Mouse (Mus musculus) hindbrain, embryonic 16.5 days (tissue): ENCODE results near the gene Ccdc169. TPM values are rescaled to one million over a fixed set of nuclear protein-coding genes. Genes with fewer than 3 reads are reported as not detected.

ENCODE experiments used
- ATAC-seq: fragments of 200-750 bp; cut with Nextera tagmentation; 2 replicates; pipeline ENCODE4 v1.8.0; 2017; ENCODE audit warnings: moderate TSS enrichment, moderate library complexity
- H3K27ac ChIP-seq: fragments of 300-500 bp; sonication (generic); 2 replicates; pipeline ENCODE4 v1.5.1; 2014; ENCODE audit warnings: low read depth, mild to moderate bottlenecking, control low read depth, low read length, moderate library complexity
- H3K27me3 ChIP-seq: fragments of 300-500 bp; sonication (generic); replicated peaks from 2 replicates; pipeline ENCODE4 v1.6.1; 2014; ENCODE audit warnings: low read length; ENCODE audit not compliant: control insufficient read depth, insufficient read depth
- H3K36me3 ChIP-seq: fragments of 300-500 bp; sonication (generic); 2 replicates; pipeline ENCODE4 v1.6.1; 2014; ENCODE audit warnings: mild to moderate bottlenecking, low read length, moderate library complexity, mixed read lengths; ENCODE audit not compliant: control insufficient read depth, insufficient read depth
- H3K4me1 ChIP-seq: fragments of 300-500 bp; sonication (generic); 2 replicates; pipeline ENCODE4 v1.6.1; 2014; ENCODE audit warnings: low read depth, low read length; ENCODE audit not compliant: control insufficient read depth, insufficient read depth
- H3K4me2 ChIP-seq: fragments of 300-500 bp; sonication (generic); 2 replicates; pipeline ENCODE4 v1.6.1; 2014; ENCODE audit warnings: mild to moderate bottlenecking, low read length, control low read depth, moderate library complexity
- H3K4me3 ChIP-seq: fragments of 300-500 bp; sonication (generic); 2 replicates; pipeline ENCODE4 v1.5.1; 2014; ENCODE audit warnings: mild to moderate bottlenecking, low read length, control low read depth, moderate library complexity
- H3K9ac ChIP-seq: fragments of 300-500 bp; sonication (generic); 2 replicates; pipeline ENCODE4 v1.6.1; 2014; ENCODE audit warnings: low read depth, mild to moderate bottlenecking, control low read depth, low read length, moderate library complexity
- H3K9me3 ChIP-seq: fragments of 300-500 bp; sonication (generic); 2 replicates; pipeline ENCODE4 v1.6.1; 2014; ENCODE audit warnings: mild to moderate bottlenecking, low read length, moderate library complexity; ENCODE audit not compliant: control insufficient read depth
- WGBS: fragments of 180-500 bp; shearing (Covaris S2); extraction: QIAGEN DNeasy Blood & Tissue Kit; methylation state at CpG from one replicate; pipeline ENCODE4 v1.1.7; 2014; 5-methylcytosine and 5-hydroxymethylcytosine counted together
- polyA plus RNA-seq: library from polyadenylated mRNA; unstranded; fragments of >200 nt; fragmentation: Nextera tagmentation; extraction: Ambion mirVana; gene quantifications from 2 replicates; pipeline ENCODE4 v1.2.1, GENCODE M21; 2015

Gene Ccdc169
- 0.09 TPM in 1 of 2 replicates, not detected in the other for polyA plus RNA-seq

- no peak for ATAC-seq
- no peaks in the 10 kb centered on the region for H3K27me3 ChIP-seq
- H3K4me1 ChIP-seq, result no peaks in the 10 kb centered on the region
- no peak within 1 kb of the TSS for H3K27ac ChIP-seq
- no peak within 1 kb of the TSS for H3K4me2 ChIP-seq
- H3K9ac ChIP-seq, result no peak within 1 kb of the TSS
- H3K36me3 ChIP-seq, result peaks cover 6% of the 10 kb centered on the region
- H3K4me3 ChIP-seq, result no peak within 1 kb of the TSS
- no peaks in the 10 kb centered on the region for H3K9me3 ChIP-seq
Measured at GRCm38 (mm10) chr3:55137039-55137438, at the start of gene Ccdc169. Ccdc169 (plus strand) TSS chr3:55137339.

- Histone ChIP-seq H3K9ac (no peak overlapping the region), H3K27me3 (no peaks in the 10 kb centered on the region), H3K4me3 (no peak overlapping the region), H3K4me1 (no peaks in the 10 kb centered on the region), H3K9me3 (no peaks in the 10 kb centered on the region), H3K4me2 (no peak overlapping the region), H3K27ac (no peak overlapping the region), H3K36me3 (no peaks in the 10 kb centered on the region)
- 60% methylated on average over 4 of the region's 4 CpGs for WGBS
- ATAC-seq, result no peak; the same call in 1 of the 2 replicates
Measured at GRCm38 (mm10) chr3:55087360-55087759, 49.8 kb upstream of the Ccdc169 start.

- Histone ChIP-seq H3K9ac (no peak overlapping the region), H3K4me2 (no peak overlapping the region), H3K4me1 (no peaks in the 10 kb centered on the region), H3K36me3 (no peaks in the 10 kb centered on the region), H3K4me3 (no peak overlapping the region), H3K9me3 (no peaks in the 10 kb centered on the region), H3K27me3 (no peaks in the 10 kb centered on the region), H3K27ac (no peak overlapping the region)
- no peak for ATAC-seq
- WGBS, result 77% methylated on average over 4 of the region's 4 CpGs
Measured at GRCm38 (mm10) chr3:55088359-55088758, 48.8 kb upstream of the Ccdc169 start.

- Histone ChIP-seq H3K27me3 (no peaks in the 10 kb centered on the region), H3K27ac (no peak overlapping the region), H3K9ac (no peak overlapping the region), H3K4me1 (no peaks in the 10 kb centered on the region), H3K4me2 (no peak overlapping the region), H3K4me3 (no peak overlapping the region), H3K9me3 (no peaks in the 10 kb centered on the region), H3K36me3 (no peaks in the 10 kb centered on the region)
- 80% methylated on average over 3 of the region's 3 CpGs for WGBS
- ATAC-seq, result no peak
Measured at GRCm38 (mm10) chr3:55088843-55089242, 48.3 kb upstream of the Ccdc169 start.

- WGBS, result 74% methylated on average over 4 of the region's 4 CpGs
- H3K4me2 ChIP-seq, result no peak overlapping the region
Measured at GRCm38 (mm10) chr3:55089291-55089690, 47.8 kb upstream of the Ccdc169 start.

GRCm38 (mm10) chr3:55093161-55093560 is 44.0 kb upstream of the Ccdc169 start:
- H3K4me2 ChIP-seq, result no peak overlapping the region
- no peak overlapping the region for H3K9ac ChIP-seq
- no peaks in the 10 kb centered on the region for H3K36me3 ChIP-seq
- H3K9me3 ChIP-seq, result no peaks in the 10 kb centered on the region
- H3K27ac ChIP-seq, result no peak overlapping the region
- WGBS, result 81% methylated on average over 1 of the region's 1 CpGs
- H3K27me3 ChIP-seq, result no peaks in the 10 kb centered on the region
- no peak for ATAC-seq
- H3K4me3 ChIP-seq, result no peak overlapping the region
- peaks cover 5% of the 10 kb centered on the region for H3K4me1 ChIP-seq

More at GRCm38 (mm10) chr3:55089291-55089690, 47.8 kb upstream of the Ccdc169 start:
- Histone ChIP-seq H3K4me1 (no peaks in the 10 kb centered on the region), H3K36me3 (no peaks in the 10 kb centered on the region), H3K9ac (no peak overlapping the region), H3K9me3 (no peaks in the 10 kb centered on the region), H3K27ac (no peak overlapping the region), H3K4me3 (no peak overlapping the region), H3K27me3 (no peaks in the 10 kb centered on the region)
- ATAC-seq, result no peak

GRCm38 (mm10) chr3:55095968-55096654 is 41.0 kb upstream of the Ccdc169 start:
- peak overlapping the region; percentile 39; the same call in 1 of the 2 replicates for H3K27ac ChIP-seq
- H3K36me3 ChIP-seq, result no peaks in the 10 kb centered on the region
- H3K27me3 ChIP-seq, result no peaks in the 10 kb centered on the region
- WGBS, result 32% methylated on average over 8 of the region's 8 CpGs
- peaks cover 5% of the 10 kb centered on the region for H3K4me1 ChIP-seq
- H3K4me2 ChIP-seq, result no peak overlapping the region
- no peak overlapping the region for H3K4me3 ChIP-seq
- ATAC-seq, result peak; percentile 87
- no peaks in the 10 kb centered on the region for H3K9me3 ChIP-seq
- H3K9ac ChIP-seq, result no peak overlapping the region

GRCm38 (mm10) chr3:55096655-55097005 is 40.5 kb upstream of the Ccdc169 start:
- Histone ChIP-seq H3K27ac (peak overlapping the region; percentile 39; the same call in 1 of the 2 replicates), H3K9me3 (no peaks in the 10 kb centered on the region)
- WGBS, result 74% methylated on average over 2 of the region's 2 CpGs

GRCm38 (mm10) chr3:55097186-55097585 is 40.0 kb upstream of the Ccdc169 start:
- Histone ChIP-seq H3K4me2 (no peak overlapping the region), H3K4me1 (peaks cover 5% of the 10 kb centered on the region), H3K9me3 (no peaks in the 10 kb centered on the region), H3K27me3 (no peaks in the 10 kb centered on the region), H3K9ac (no peak overlapping the region), H3K36me3 (no peaks in the 10 kb centered on the region), H3K27ac (no peak overlapping the region), H3K4me3 (no peak overlapping the region)
- no peak for ATAC-seq
- 47% methylated on average over 2 of the region's 2 CpGs for WGBS

More at GRCm38 (mm10) chr3:55096655-55097005, 40.5 kb upstream of the Ccdc169 start:
- Histone ChIP-seq H3K4me1 (peaks cover 5% of the 10 kb centered on the region), H3K27me3 (no peaks in the 10 kb centered on the region), H3K4me3 (no peak overlapping the region), H3K9ac (no peak overlapping the region), H3K36me3 (no peaks in the 10 kb centered on the region), H3K4me2 (no peak overlapping the region)
- no peak for ATAC-seq
